Mouse (Mus musculus) cerebellum, postnatal 36 days (tissue): ENCODE data around the gene Zfp428.
"Not testable (repeated sequence)": the region's sequence is repeated elsewhere in the genome, so short reads cannot be mapped to it uniquely, and the experiment has no call there.

Experiments used
- DNase-seq, 2 experiments: peaks; one replicate each; pipeline ENCODE4 v3.0.0; 2021 to 2022; ENCODE audit warnings: mixed read lengths in 2 of 2

The Zfp428 gene

DNA sequence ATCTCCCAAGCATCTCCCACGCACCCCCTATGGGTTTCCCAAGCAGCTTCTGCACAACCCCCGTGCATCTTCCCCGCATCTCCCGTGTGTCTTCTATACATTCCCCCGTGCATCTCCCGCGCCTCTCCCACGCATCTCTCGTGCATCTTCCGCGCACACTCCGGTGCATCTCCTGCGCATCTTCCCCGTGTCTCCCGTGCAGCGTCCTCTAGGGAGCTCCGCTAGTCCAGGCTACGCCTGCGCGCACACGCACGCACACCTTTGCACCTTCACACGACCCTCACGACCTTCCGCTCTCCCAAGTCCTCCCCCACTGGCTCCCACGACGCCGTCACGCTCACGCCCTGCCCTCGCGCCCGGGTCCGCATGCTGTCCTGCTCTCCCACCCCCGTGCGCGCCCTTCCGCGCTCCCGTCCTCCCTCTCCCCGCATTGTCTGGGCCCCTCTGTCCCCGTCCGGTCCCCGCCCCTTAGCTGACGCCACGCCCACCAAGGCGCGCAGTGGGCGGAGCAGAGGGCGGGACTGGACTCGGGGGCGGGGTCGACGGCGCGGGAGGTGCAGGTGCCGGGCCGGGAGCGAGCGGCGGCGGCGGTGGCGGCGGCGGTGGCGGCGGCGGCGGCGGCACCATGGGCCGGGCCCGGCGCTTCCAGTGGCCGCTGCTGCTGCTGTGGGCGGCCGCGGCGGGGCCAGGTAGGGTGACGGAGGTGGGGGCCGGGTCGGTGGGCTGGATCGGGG lies 25.2 kb upstream of the Zfp428 start, which contains the start of gene Cadm4:
Cadm4 (plus strand) TSS at position 550 of the 734 bp plus-strand sequence.
- peak; percentile 90 to 94 for DNase-seq

DNA sequence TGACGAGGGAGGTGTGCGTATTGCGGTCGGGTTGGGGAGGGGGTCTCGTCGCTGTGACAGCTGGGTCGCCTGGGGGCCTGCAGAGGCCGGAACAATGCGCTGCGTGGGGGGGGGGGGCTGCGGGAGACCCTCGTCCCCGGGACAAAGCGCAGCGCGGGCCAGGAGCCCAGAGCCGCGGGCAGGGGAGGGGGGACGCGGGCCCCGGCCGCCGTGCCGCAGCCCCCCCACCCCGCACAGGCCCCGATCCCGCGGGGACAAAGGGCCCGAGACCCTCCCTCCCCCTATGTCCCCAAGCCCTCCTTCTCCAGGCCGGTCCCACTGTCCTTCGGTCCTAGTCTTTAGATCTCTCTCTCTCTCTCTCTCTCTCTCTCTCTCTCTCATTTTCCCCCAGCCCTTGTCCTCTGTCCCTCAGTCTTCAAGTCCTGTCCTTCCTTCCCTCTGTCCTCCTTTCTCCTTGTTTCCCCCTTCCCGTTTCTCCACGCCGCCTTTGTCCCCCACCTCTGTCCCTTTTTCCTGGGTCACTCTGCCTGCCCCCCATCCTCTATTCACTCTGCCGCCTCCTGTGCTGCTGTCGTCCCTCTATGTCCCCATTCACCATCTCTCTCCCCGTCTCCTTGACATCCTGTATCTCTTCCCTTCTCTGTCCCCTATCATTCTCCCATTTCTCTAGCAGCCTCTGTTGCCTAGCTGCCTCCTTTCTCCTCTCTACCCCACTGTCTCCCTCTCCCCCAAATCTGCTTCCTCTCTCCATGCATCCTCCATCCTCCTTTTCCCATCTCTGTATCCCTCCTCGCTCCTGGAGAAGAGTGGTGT lies 24.4 kb upstream of the Zfp428 start:
- DNase-seq: no peak

DNA sequence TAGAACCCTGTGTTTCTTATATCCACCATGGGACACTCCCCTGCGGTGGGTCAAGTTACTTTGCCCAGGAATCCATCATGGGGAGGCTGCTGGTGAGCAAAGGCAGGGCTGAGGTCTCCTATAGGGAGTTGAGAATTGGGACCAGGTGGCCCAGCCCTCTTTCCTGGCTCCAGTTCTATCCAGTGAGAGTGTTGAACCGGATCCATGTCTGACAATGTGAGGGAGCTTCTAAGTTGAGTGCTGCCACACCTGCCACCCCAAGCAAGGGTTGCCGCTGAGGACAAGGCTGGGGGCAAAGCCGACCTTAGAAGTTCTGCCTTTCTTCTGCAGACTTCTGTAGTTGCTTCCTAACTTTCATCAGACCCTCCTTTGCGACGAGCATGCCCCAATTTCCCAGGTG lies 23.5 kb upstream of the Zfp428 start:
- not testable (repeated sequence) for DNase-seq

DNA sequence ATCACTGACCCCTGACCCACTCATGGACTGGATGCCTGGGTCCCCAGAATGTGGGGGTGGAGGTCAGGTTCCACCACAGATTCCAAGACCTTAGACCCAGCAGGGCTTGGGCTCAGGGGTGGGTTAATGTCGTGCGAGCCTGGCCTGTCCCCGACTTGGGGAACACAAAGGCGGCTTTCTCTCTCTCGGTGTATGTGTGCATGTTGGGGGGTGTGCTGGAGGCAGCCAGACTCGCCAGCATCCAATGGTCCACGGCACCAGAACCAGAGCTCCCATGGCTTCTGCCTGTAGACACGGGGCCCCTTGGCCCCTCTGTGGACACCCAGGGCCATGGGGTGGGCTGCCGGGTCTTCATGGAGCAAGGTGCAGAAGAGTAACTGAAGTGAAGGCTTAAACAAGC lies 21.3 kb upstream of the Zfp428 start:
- no peak for DNase-seq

GRCm38 (mm10) chr7:24486654-24487130 lies 20.1 kb upstream of the Zfp428 start:
- DNase-seq: no peak

DNA sequence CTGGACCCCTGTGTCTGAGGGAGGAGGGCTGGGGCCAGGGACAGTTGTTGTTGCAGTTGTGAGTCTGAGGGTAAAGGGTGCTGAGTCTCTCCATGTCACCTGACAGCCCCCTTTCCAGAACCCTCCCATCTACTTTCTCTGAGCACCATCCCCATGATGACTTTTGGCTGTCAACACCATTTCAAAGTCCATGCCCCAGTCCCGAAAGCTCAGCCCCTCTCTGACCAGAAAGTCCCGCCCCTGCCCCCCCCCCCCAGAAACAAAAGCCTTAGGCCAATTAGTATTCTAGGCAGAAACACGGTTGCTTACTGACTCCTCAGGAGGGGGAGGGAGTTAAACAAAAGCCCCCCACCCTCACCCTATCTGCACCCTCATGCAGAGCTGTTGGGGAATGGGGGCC lies 19.4 kb upstream of the Zfp428 start:
- DNase-seq: no peak

GRCm38 (mm10) chr7:24488303-24488702 lies 18.5 kb upstream of the Zfp428 start:
- peak; percentile 44 to 57 for DNase-seq

DNA sequence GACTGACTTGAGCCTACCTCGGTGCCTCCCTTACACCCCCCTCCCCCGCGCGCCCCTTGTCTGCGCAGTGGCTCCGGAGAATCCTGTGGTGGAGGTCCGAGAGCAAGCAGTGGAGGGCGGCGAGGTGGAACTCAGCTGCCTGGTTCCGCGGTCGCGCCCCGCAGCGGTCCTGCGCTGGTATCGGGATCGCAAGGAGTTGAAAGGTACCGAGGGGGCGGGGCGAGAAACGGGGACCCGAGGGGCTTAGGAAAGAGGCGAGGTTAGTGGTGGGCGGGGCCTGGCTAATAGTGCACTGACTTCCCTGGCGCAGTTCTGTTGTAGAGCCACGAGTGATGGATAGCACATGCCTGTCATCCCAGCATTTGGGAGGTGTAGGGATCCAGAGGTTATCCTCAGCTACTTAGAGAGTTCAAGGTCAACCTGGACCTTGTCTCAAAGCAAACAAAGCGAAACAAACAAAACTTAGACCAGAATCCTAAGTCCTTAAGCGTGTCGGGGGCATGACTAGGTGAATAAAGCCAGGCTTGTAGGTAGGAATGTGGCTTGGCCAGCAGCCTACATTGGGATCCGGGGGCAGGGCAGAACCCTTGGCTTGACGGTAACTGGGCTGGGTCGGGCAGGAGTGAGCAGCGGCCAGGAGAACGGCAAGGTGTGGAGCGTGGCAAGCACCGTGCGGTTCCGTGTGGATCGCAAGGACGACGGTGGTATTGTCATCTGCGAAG lies 6.8 kb upstream of the Zfp428 start:
- no peak for DNase-seq

- DNase-seq: peak; percentile 42 to 45
Measured at GRCm38 (mm10) chr7:24500929-24501328, 5.9 kb upstream of the Zfp428 start.

DNA sequence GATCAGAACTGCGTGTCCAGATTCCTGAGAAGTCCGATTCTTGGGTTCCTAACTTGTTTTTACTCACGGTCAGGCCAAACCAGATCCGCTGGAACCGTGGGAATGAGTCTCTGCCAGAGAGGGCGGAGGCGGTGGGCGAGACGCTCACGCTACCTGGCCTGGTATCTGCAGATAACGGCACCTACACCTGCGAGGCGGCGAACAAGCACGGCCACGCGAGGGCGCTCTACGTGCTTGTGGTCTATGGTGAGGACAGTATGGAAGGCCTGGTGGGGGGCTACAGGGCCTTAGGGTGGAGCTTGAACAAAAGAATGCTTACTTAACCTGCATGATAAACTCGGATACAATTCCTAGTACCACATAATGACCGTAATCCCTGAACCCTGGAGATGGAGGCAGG lies 5.3 kb upstream of the Zfp428 start:
- peak; percentile 39 to 46 for DNase-seq

GRCm38 (mm10) chr7:24504004-24504403 lies 2.8 kb upstream of the Zfp428 start:
- no peak for DNase-seq

GRCm38 (mm10) chr7:24504868-24505267 lies 1.9 kb upstream of the Zfp428 start:
- no peak for DNase-seq

GRCm38 (mm10) chr7:24505447-24506064 lies 1.2 kb upstream of the Zfp428 start:
- DNase-seq: no peak

DNA sequence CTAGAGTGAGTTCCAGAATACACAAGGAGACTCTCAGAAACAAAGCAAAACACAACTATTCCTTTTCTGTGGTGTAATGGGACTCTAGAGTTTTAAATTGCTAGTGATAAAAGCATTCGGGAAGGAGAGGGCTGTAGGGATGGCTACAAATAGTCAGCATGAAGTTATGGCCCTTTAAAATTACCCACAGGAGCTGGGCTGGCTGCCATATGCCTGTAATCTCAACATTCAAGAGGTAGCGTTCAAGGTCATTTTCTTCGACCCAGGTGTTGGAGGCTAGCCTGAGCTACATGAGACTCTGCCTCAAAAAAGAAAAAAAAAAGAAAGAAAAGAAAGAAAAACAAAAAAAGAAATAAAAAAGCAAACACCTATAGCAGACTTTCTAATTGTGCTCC lies 744 bp upstream of the Zfp428 start:
- peak in 1 of 2 experiments; percentile 52 for DNase-seq

DNA sequence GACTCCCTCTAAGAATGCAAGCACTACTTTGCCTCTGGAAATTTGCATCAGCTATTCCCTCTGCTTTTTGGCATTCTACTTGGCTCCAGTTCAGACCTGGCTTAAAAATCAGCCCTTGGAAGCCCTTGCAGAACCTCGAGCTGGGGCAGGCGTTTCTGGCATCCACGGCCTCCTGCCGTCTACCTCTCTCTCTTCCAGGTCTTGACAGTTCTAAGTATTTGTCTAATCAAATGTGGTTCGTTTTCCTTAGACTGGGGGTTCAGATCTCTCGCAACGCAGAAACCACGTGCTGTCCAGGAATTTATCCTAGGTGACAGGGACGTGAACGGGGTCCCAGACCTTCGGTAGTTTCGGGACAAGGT lies 349 bp upstream of the Zfp428 start:
- peak; percentile 70 to 78 for DNase-seq

DNA sequence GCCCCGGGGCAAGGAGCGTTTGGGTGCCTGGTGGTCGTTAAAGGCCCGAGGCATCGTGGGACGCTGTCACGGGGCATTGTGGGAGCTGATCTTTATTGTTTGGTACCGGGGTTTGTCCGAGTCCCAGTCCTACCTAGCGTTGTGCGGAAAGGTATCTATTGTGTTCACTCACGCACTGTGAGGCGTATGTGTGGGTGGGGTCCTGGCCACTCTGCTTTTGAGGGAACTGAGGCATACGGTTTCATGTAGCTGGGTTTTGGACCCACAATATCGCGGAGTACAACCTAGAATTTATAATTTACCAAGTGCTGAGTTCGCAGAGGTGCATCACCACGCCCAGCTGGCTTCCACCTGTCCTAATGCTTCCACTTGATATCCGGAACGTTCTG lies 914 bp downstream of the Zfp428 start:
- DNase-seq: no peak

DNA sequence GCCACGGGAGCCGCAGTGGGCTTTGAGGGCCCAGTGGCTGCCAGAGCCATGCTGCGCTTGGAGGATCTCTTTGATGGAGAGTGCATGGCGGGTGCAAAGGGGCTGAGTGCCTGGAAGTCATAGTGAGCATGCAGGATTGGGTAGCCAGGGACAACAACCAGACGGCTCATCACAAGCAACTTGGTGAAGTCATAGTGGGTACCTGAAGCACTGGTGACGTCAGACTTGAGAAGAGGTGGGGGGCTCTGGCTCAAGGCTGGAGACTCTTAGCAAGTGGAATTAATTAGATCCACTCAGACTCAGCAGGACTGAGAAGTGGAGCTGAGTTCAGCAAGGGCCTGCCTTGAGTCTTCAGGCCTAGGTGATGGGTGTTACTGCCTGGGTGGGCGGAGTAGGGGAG lies 5.5 kb downstream of the Zfp428 start, which contains the start of gene AC161166.1:
AC161166.1 (minus strand) TSS at position 101 of the 400 bp plus-strand sequence.
- no peak for DNase-seq

DNA sequence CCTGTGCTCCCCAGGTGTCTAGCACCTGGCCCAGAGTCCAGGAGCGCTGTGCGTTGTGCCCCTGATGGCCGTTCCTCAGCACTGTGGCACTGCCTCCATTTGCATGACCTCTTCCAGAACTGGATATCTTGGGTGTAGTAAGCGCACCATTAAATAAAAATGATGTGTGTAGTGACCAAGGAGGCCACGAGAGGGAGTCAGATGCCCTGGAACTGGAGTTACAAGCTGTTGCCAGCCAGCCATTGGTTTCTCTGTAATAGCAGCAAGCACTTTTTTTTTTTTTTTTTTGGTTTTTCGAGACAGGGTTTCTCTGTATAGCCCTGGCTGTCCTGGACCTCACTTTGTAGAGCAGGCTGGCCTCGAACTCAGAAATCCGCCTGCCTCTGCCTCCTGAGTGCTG lies 9.5 kb downstream of the Zfp428 start:
- DNase-seq: peak; percentile 64 to 69

DNA sequence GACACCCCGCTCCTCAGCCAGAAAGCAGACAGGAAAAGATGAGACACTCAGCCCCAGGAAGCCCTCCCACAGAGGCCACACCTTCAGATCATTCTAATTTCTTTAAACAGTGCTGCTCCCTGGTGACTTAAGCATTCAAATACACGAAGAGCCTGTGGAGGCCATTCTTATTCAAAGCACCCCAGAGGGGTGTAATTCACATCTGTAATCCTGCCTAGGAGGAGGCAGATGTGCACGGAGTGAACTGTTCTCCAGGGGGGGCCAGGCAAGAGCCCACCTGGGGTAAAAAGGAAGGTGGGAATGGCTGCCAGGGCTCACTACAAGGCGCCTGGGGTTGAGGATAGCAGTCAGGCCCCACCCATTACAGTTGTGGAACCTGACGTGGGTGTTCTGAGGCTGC lies 10.3 kb downstream of the Zfp428 start:
- DNase-seq: no peak

- no peak for DNase-seq
Measured at GRCm38 (mm10) chr7:24517654-24518053, 10.8 kb downstream of the Zfp428 start.

DNA sequence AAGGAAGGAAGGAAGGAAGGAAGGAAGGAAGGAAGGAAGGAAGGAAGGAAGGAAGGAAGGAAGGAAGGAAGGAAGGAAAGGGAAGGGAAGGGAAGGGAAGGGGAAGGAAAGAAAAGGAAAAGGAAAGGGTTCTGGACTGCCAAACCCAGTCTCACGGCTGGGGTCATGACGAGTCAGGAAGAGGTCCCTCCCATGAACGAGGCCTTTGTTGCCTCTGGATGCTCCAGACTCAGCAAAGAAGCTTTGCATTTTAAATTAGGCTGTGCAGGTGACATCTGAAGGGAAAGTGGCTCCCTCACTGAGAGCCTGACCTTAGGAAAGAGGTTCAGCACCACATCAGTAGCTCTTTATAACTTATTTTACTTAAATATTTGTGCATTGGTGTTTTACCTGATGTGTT lies 12.3 kb downstream of the Zfp428 start:
- DNase-seq: no peak

DNA sequence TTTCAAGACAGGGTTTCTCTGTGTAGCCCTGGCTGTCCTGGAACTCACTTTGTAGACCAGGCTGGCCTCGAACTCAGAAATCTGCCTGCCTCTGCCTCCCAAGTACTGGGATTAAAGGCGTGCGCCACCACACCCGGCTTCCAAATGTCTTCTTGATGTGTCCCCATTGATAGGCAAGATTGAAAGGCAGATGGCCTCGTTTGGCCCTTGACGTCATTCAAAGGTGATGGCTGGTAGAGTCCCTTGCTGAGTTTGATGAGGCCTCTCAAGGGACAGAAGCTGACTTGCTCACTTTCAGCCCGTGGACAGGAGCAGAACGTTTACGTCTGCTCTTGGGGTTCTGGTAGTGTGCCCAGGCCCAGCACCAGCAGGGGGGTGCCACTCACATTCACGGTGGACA lies 13.2 kb downstream of the Zfp428 start:
- DNase-seq: not testable (repeated sequence)

DNA sequence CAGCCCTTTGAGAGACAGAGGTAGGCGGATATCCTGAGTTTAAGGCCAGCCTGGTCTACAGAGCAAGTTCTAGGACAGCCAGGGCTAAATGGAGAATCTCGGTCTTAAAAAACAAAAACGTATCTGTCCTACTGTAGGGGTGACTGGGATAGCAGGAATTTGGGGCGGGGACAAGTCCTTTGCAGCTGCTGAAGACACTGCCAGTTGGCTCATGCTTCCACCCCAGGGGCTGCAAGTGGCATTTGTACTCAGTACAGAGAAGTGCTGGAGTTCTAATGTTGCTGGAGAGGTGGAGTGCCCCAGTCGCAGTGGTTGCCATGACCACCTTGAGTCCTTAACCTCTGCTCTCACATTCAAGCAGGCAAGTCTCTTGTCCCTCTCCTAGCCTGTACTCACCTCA lies 16.0 kb downstream of the Zfp428 start:
- no peak for DNase-seq
